Mouse (Mus musculus): ENCODE measurements at regions not wholly inside any gene's neighbourhood (a gene's known extent, or its start where the extent isn't known, plus 50 kb on each side); places are given as distances from the start of the nearest gene placed in this dataset.

DNA sequence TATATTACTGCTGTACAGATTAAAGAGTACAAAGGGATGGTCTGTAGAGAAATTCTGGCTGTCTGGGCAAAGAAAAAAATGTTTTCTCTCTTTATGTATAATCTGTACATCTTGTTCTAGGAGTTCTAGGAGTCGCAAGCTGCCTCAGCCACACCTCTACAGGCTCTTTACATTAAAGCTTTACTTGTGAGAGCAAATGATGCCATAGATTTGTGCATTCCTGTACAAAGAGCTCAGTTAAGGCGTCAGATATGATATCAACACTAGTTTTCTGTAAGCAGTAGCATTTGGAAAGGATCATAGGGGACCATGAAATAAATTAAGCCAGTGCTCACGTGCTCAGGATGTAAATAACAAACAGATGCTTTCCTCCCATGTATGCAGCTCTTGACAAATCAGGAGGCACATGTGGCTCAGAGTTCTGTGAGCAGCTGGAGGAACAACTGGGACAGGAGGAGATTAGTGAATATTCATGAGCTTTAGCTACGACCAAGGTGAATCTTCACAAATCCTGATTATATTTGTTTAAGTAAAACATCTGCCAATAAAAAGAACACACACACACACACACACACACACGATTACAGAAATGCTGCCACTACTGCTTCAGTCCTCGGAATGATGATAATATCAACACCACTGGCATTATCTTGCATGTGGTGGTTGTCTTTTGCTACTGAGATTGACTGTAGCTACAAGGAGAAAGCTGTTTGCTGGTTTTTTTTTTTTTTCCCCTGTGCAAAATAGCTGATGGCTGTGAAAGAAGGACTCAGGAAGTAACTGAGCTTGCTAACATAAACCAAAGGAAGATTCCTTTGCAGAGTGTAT lies 104.6 kb upstream of the Gucy1a1 start:
- TF ChIP-seq CTCF (IDR thresholded peaks at IDR 0.05; ENCODE audit: low read depth) = no peak
- no peak for TF ChIP-seq EP300 (IDR thresholded peaks at IDR 0.05; ENCODE audit: low read depth)
